Mouse (Mus musculus) erythroid progenitor cell, adult 5-6 weeks (primary cell): ENCODE results near the gene Msantd1. TPM values are rescaled to one million over a fixed set of nuclear protein-coding genes. Genes with fewer than 3 reads are reported as not detected.
"Not testable (repeated sequence)": the region's sequence is repeated elsewhere in the genome, so short reads cannot be mapped to it uniquely, and the experiment has no call there.

Experiments
- ATAC-seq: replicated peaks from 2 replicates; pipeline ENCODE4 v1.8.0; 2016; ENCODE audit warnings: moderate number of reproducible peaks, mild to moderate bottlenecking, moderate TSS enrichment, inconsistent platforms; ENCODE audit not compliant: poor library complexity, low FRiP score, severe bottlenecking
- total RNA-seq, 2 experiments: library from RNA; stranded (forward) in 1 of 2; stranded (reverse) in 1 of 2; fragments of 150-400 nt in 1 of 2; fragments of 186-747, 209-891 nt in 1 of 2; gene quantifications; 2 replicates each; pipeline versions ENCODE4 v1.2.3 to v1.2.4; 2015 to 2017; ENCODE audit warnings: low replicate concordance in 2 of 2

Msantd1 gene
- 0.36 and 0.42 TPM in 2 replicates for total RNA-seq (2015; ENCODE audit: low replicate concordance)
- 3.5 TPM in 1 of 2 replicates, not detected in the other for total RNA-seq (2017; ENCODE audit: low replicate concordance)

DNA sequence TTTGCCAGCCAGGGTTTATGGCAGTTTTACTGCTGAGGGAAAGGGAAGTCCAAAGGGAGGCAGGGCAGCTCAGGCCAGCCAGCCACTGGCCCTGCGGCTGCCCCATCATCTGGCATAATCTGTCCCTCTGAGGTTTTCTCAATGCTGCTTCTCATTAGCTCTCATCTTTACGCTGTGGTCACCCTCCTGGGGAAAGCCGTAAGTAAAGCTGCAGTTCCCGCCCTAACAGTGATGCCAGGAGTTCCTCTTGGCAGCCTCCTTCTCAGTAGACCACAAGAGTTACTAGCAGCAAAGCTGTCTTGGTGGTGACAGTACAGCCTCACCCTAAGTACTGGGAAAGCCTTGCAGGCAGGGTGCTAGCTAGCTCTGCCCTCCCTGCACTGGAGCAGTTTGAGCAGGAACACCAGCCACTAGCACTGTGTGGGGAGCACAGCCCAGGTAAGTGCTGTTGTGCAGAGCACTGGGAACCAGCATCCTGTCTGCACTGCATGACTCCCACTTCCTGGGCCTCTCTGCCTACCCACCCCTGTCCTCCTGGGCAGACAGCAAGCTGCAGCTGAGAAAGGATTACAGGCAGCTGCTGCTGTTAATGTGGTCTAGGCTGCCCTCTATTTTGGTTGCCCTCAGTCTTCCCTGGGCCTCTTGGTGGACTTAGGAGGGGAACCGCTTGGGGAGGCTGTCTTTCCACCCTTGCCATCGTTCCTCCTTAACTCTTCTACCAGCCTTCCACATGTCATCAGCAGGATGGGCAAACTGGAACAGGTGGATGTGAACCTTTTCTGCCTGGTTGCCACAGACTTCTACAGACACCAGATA lies at the start of gene Msantd1:
TSS of gene Msantd1 (plus strand) at position 103 of the 816 bp plus-strand sequence.
- no peak for ATAC-seq

DNA sequence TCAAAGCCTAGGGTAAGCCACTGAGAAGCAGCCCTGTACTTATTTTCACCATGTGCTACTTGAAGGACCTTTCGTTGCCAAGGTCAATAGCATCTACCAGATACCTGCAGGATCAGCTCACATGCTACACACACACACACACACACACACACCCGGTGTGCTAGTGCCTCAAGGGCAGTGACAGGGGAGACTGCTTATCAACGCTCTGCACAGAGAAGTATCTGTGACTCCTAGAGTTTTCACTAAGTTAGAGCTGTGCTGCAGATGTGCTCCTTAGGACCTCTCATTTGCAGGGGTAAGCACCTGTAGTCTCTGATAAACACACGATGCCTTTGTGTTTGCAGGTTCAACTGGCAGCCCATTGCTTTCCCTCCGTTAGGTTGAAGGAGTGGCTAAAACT lies 42.4 kb upstream of the Msantd1 start:
- 0 out of 2 replicates have a peak, but pooled peaks have one; percentile 42 for ATAC-seq

DNA sequence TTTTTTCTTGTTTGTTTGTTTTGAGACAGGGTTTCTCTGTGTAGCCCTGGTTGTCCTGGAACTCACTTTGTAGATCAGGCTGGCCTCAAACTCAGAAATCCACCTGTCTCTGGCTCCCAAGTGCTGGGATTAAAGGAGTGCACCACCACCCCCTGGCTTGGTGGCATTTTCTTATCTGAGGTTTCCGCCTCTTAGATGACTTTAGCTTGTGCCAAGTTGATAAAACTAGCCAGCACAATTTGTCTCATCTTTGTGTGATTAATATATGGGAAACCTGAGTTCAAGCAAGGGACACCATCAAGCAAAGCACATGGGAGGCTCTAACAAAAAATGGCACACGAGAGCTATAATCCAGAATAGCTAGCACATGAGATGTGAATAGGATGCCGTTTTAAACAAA lies 27.5 kb upstream of the Msantd1 start:
- not testable (repeated sequence) for ATAC-seq

DNA sequence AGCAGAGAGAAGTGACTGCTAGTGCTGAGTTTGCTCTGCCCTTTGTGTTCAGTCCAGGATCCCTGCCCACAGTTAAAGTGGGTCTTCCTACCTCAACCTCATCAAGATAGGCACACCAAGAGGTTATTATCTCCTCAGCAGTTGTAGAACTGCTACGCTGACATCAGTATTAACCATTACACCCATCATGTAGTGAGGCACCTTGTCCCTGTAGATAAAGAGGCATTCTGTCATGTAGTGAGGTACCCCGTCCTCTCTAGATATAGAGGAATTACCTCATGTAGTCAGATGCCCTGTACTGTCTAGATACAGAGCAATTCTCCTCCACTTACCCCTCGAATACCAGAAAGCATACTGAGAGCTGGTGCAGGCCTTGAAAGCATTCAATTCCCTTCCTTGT lies 26.8 kb upstream of the Msantd1 start:
- peak; percentile 84 for ATAC-seq

DNA sequence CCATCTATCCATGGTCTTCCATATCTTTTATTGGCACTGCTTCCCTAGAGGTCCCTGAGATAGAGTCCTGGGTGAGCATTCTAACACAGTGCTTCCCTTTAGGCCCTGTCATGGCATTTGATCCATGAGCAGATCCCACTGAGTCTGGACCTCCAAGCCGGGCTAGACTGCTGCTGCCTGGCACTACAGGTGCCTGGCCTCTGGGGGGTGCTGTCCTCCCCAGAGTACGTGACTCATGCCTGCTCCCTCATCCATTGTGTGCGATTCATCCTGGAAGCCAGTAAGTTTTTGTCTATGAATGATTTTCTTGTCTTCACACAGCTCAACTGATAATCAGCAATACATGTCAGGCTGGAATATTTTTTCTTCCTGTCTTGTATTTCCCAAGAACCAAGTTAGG lies 22.6 kb upstream of the Msantd1 start:
- no peak for ATAC-seq

DNA sequence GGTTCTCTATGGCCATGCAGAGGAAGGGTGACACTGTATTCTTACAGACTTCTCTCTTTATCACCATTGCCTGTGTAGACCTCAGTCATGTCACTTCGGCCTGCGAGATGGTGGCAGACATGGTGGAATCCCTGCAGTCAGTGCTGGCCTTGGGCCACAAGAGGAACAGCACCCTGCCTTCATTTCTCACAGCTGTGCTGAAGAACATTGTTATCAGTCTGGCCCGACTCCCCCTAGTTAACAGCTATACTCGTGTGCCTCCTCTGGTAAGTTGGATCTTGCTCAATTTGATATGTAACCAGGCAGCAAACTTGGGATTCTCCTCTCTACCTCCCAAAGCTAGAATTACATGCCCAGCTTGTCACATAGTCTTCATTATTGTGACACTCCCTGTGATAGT lies 18.6 kb upstream of the Msantd1 start:
- ATAC-seq = no peak

DNA sequence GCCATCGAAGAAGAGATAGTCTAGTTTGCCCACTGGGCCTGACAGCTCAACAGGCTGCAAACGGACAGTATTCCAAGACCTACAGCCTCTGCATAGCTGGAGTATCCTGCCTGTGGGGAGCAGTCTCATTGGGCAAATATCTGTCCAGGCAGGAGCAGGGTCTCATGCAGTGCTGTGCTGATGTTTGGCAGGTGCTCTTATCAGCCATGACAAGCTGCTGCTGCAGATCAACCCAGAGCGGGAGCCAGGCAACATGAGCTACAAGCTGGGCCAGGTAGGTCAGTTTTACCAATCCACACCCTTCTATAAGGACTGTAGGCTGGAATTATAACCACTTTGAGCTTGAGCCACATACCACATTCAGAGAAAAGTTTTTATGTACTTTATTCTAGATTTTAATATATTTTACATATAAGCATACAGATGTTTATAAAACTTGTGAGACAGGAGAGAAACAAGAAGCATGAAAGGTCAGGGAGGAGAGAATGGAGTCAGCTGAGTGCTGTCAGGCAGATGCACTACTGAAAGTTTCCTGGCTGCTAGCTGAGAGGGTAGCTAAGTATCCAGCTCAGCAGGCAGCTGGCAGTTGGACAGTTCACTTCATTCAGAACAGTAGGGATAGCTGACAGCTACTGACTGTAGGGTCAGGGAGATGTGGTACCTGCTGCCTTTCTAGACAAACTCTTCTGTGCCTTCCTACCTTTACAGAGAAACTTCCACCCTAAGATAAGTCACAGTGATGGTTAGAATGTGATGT lies 10.9 kb upstream of the Msantd1 start:
- peak; percentile 94 for ATAC-seq

DNA sequence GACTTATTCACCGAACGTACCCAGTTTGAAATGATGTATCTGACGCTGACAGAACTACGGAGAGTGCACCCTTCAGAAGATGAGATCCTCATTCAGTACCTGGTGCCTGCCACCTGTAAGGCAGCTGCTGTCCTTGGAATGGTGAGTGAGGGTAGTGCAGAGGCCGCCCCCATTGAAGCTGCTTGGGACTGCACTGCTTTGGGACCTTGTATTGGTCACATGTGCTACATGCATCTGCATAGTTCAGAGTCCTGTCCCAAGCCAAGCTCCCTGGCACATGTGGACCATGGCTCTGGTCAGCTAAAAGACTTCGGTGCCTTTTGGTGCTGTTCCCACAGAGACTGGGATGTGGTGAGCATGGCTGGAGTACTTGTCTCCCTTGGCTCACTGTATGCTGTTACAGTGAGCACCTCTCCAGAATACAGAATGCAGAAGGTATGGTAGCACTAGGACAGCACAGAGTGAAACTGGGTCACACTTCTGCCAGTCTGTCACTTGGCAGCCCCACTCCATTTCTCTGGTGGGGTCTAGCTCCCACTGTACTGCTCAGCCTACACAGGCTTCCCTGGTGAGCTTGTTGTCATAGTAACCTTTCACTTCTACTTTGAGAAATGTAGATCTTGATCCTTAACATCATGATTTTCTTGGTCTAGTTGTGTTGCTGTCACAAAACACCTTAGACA lies 7.9 kb upstream of the Msantd1 start:
- ATAC-seq = no peak

DNA sequence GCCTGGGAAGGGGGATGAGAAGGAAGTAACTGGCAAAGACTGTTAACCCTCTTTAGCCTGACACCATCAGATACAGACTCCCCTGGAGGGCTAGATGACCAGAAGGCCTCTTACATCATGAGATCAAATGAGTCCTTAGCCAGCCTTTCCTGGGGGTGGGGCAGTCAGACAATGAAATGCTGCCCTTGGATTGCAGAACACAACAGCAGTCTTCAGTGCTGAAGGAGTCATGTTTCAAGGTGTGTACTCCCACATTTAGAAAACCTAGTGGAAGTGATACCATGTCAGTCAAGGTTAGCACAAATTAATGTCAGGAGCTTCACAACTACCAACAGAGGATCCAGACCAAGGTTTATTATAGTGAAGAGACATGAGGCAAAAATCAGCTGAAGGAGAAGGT lies 5.4 kb upstream of the Msantd1 start:
- ATAC-seq = no peak

DNA sequence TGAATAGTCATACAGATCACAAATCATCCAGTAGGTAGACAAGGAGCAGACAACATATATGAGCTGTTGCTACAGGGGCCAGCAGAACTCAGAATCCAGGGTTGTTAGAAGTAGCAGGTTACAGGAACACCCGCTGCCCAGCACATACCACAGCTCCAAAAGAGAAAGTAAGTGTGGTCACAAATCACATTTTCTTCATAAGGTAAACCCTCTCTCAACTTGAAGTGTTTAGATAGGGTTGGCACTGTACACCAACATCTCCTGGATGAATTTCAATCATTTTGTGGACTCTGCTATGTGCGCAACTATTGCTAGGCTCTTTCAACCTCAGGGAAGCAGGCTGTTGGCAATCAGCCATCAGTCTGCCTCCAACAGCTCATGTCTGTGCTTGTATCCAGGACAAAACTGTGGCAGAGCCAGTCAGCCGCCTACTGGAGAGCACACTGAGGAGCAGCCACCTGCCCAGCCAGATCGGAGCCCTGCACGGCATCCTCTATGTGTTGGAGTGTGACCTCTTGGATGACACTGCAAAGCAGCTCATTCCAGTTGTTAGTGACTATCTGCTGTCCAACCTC lies 4.9 kb upstream of the Msantd1 start:
- no peak for ATAC-seq

DNA sequence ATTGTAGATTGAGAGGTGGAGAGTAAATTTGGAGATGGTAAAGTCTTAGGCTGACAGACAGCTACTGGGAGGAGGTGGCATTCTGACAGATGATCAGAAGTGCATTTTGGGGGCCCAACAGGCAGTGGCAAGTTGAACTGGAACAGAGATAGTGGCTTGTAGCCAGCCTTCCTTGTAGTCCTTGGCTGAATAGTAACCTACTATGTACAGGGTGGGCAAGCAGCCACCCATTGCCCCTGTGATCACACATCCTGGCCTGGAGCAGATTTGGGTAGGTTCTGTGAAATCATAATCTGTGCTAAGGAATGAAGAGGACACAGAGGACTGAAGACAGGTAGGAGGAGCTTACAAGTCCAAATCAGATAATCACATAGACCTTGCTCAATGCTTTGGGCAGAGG lies 3.4 kb upstream of the Msantd1 start:
- ATAC-seq = no peak

DNA sequence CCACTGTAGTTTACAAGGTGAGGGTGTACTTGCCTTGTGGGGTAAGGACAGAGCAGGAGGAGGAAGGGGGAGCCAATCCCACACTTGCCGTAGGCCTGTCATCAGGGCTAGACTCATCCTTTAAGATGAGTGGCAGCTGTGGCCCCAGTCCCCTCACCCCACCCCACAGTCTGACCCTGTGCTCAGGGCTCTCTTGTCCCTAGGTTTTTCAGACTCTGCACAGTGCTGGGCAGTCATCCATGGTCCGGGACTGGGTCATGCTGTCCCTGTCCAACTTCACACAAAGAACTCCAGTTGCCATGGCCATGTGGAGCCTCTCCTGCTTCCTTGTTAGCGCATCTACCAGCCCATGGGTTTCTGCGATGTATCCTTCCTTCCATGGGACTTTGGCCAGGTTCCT lies 582 bp upstream of the Msantd1 start:
- no peak for ATAC-seq

DNA sequence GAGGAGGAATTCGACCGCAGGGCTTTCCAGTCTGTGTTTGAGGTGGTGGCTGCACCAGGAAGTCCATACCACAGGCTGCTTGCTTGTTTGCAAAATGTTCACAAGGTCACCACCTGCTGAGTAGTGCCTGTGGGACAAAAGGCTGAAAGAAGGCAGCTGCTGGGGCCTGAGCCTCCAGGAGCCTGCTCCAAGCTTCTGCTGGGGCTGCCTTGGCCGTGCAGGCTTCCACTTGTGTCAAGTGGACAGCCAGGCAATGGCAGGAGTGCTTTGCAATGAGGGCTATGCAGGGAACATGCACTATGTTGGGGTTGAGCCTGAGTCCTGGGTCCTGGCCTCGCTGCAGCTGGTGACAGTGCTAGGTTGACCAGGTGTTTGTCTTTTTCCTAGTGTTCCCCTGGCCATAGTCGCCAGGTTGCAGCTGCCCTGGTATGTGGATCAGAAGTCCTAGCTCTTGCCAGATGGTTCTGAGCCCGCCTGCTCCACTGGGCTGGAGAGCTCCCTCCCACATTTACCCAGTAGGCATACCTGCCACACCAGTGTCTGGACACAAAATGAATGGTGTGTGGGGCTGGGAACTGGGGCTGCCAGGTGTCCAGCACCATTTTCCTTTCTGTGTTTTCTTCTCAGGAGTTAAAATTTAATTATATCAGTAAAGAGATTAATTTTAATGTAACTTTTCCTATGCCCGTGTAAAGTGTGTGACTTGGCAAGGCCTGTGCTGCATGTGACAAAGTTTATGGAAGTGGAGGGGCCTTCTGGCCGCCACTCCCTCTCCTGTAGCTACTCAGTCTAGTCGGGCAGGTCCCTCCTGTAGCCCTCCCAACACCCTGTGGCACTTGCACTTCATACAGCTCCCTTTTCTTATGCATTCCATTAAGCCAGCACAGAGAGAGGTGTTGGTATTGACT lies 1.2 kb downstream of the Msantd1 start:
- no peak for ATAC-seq

DNA sequence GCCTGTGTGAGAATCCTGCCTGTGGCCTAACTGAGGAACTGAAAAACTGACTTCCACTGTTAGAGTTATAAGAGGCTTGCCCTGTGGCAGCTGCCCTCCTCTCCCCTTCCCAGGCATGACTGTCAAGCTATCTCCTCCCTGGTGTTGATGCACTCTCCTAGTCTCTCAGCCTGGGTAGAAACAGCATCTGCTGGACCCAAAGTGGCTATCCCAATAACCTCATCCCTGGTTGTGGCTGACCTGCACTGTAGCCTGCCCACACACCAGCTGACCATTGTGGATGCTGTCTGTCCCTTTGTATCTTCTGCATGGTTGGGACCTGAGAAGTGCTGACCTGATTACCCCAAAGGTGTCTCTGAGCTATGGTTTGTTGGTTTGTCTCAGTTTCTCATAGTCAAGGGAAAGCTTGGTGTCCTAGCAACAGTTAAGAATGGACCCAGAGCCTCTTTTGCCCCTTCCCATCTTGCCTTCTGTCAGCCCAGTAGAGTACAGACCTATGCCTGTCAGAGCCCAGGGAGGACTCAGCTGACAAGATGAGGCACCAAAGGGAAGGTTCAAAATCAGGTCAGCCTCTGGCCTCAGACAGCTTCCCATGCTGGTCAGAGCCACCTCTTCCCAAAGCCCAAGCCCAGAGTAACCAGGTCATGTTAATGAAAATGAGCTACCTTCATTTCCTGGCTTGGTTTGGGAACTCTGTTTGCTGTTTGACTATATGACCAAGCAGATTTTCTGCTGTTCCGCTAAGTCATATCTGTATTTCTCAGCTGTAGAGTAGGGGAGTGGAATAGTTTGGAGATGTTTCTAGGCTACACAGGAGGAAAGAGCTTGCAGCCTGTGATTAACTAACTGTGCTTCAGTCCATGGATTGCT lies 2.1 kb downstream of the Msantd1 start:
- ATAC-seq = peak; percentile 86

DNA sequence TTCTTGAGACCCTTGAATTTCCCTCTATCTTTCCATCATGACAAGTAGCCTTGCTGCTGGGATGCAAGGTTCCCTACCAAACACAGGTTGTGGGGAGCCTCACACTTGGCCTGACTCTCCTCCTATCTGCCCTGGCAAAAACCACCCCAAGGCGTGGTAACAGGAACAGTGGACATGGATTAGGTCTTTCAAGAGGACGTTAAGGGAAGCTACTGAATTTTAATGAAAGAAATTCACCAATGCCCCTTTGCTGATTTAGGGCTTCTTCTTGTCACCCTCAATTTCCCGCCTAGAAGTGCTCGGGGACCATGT lies 2.6 kb downstream of the Msantd1 start:
- peak; percentile 67 for ATAC-seq

DNA sequence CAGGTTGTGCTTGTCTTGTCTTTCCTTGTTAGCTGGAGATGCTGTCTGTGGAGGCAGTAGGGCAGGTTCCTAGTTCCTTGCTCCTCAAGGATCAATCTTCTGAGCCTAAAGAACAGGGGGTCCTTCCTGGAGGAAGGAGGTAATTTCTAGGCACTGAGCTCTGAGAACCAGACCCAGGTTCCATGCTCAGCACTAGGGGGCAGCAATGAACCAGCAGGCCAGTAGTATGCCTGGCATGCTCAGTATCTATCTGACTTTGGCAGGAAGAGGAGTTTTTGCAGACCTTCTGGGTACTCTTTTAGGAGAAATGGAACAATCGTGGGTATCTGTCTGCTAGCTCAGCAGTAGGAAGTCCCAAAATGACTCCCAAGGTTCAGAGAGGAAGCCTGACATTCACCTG lies 8.0 kb downstream of the Msantd1 start:
- peak; percentile 77 for ATAC-seq

DNA sequence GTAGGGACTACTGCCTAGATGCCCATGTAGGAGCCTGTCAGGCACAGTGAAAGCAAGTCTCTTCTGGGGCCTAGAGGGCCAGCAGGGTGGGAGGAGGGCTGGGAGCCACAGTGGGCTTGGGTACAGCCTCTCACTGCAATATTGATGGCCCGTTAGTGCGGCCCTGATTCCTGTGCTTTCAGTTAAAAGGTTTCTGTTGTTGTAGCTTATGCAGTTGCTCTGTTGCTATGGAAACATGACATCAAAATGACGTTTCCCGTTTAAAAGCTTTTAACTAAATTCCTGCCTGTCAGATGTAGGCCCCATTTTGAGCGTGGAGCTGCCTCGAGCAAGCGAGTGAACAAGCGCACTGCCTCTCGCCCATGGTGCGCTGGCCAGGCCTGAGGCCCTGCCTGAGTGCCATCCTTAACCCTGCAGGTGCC lies 9.4 kb downstream of the Msantd1 start:
- no peak for ATAC-seq

DNA sequence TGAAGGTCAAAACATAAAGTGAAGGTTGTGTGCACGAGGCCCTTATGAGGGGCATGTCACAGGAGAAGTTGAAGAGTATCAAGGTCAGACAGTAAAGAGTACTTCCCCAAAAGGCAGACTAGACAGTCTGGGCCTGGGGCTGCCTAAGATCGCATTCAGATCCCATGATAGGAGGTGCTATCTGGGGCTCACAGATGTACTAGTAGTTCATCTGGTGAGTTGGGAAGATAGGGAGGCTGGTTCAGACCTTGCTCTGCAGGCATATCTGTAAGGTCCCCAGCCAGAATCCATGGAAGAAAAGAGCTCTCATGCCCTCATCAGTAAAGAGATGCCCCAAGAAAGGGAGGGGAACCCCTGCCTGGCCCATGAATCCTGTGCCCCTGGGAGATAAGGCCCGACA lies 11.0 kb downstream of the Msantd1 start:
- ATAC-seq = peak; percentile 26; the same call in 1 of the 2 replicates
